Mouse (Mus musculus): ENCODE measurements at regions not wholly inside any gene's neighbourhood (a gene's known extent, or its start where the extent isn't known, plus 50 kb on each side); places are given as distances from the start of the nearest gene placed in this dataset.
"Not testable (repeated sequence)": the region's sequence is repeated elsewhere in the genome, so short reads cannot be mapped to it uniquely, and the experiment has no call there.

DNA sequence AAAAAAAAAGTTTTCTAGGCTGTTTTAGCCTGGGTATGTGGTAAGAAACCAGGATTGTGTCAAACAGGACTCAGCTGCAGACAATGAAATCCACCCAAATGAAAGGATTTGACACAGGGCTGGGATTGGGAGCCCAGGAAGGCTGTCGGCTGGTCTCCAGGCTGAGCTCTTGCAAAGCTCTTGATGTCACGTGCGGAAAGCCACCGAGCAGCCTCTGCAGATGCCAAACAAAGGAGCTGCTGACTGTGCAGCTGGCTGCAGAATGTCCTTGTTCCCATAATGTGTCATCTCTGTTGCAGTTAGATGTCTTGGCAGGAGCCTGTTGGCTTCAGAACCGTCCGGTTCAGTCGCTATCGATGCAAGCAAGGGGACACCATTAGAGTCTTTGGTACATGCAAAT is 56.1 kb downstream of the Bbs10 start:
- no peak for DNase-seq (ENCODE audit: low read depth, low spot score)

DNA sequence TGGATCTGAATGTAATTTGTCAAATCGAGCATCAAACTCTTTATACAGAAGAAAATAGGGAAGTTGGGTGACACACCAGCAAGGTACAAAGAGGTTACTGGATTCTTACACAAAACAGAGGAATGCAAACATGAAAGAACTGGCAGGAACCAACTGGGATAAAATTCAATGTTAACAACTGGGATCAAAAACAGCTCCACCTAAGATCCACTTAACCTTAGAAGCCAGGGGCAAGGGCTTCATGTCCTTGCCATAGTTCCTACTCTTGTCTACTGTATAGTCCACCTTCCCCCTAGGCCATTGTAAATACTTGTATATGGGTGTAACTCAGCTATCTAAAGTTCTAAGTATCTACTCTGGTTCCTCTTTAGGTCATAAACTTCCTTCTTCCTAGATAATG is 59.9 kb downstream of the Bbs10 start:
- not testable (repeated sequence) for DNase-seq (ENCODE audit: low read depth, low spot score)

DNA sequence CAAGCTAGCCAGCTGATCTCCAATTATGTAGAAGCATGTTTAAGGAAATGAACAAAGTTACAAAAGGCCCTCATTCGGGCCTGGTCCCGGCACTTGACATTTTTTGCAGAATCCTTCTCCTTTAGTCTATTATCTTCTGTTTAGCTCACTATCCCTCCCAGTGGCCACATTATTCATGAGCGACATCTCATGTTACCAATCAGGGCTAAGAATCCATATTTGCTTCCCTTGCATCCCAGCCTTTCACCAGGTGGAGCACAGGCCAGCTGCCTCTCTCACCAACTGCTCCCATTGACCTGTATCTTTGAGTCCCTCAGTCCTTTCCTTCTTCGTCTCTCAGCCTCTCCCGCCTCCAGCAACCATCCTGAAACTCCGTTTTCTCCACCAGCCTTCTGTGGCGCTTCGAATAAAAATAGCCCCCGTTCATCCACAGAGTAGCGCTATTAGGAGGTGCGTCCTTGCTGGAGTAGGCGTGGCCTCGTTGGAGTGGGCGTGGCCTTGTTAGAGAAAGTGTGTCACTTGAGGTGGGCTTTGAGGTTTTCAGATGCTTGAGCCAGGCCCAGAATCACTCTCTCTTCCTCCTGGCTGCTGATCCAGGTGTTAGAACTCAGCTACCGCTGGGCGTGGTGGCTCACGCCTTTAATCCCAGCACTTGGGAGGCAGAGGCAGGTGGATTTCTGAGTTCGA is 63.4 kb downstream of the Bbs10 start:
- no peak for DNase-seq (ENCODE audit: low read depth, low spot score)

DNA sequence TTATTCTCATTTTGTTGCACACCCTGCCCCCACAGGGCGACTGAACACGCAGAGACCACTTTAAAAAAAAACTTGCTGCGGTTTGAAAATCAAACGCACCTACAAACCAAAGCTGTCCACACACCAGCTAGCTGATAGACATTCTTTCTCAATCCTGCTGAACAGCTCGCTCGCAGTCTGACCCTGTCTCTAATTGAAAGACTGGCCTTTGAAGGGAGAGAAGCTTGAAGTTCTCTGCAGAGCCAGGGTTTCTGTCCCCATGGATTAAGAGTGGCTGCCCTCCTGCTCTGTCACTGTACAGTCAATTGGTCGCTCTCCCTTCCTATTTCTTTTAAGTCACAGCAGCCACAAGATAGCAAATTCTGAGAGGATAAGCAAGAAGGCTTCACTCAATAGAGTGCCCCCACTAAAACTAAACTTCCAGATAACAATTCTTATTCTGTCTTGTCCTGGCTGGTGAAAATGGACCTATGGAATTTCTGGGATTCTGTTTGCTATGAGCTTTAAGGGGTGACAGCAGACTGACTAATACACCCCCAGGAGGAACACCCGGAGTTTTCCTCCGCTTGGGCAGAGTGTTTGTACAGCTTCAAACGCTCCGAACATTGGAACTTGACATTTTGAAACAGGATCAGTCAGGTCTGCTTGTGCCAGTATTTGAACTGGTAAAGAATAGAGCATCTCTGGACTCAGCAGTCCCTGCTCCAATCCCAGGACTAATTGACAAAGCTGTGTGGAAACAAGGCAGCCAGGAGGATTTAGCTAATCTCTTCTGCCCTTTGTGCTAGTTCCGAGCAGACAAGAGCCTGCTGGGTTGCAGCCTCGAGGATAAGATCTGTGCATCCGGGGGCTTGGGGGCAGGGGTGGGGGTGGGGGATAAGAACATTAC is 65.5 kb downstream of the Bbs10 start:
- DNase-seq (ENCODE audit: low read depth, low spot score) = peak; percentile 57

DNA sequence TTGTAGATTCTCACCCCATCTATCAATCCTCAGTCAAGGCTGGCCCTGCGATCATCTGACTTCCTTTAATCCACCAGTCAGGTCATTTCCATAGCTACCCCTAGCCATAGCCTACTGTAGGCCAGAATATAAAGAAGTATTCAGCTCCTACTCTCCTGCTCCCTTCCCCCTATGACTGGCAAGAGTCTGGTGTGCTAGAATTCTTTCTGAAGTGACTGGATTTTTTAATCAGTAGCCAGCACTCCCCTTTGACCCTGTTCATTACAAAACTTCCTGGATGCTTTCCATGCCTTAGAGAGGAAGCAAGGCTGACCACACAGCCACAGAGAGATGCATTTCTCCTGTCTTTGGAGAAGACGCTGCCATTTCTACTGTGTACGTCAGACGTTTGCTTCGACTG is 66.5 kb downstream of the Bbs10 start:
- DNase-seq (ENCODE audit: low read depth, low spot score) = no peak

DNA sequence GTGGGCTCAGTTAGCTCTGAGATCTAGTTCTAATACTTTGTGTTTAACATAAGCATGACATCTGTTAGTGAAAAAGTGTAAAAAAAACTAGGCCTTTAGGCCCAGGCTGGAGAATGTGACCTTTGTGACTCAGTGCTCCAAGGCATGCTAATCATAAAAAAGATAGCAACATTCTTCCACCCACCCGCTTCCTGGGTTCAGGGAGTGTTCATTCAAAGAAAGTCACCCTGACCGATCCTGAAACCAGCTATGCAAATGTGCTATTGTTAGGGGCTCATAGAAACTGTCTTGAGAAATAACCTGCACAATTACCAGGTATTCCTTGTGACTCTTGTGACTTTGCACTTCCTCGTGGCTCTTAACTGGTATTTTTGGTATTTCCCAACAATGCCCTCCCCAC is 70.6 kb downstream of the Bbs10 start:
- DNase-seq (ENCODE audit: low read depth, low spot score) = not testable (repeated sequence)

DNA sequence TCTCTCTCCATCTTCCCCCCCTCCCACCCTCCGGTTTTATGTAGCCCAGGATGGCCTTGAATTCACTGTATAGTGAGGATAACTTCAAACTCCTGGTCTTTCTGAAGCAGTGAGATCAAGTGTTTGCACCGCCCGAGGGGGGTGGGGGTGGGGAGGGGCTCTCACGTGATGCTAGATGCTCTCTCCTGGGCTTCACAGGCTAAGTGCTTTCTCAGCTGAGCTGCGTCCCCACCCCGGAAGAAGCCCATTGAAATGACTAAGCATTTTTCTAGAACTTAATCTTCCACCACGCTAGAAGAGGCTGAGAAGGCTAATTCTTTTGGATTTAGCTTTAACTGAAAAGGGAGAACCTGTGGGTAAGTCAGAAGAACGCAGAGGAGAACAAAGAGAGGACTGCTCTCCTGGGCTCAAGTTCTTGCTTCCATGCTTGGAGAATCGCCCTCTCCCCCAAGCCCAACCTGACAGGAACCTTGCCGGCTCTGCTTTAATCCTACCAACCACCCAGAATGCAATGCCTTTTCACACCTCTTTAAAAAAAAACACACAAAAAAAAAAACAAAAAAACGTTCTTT is 79.7 kb downstream of the Bbs10 start:
- no peak for DNase-seq (ENCODE audit: low read depth, low spot score)

DNA sequence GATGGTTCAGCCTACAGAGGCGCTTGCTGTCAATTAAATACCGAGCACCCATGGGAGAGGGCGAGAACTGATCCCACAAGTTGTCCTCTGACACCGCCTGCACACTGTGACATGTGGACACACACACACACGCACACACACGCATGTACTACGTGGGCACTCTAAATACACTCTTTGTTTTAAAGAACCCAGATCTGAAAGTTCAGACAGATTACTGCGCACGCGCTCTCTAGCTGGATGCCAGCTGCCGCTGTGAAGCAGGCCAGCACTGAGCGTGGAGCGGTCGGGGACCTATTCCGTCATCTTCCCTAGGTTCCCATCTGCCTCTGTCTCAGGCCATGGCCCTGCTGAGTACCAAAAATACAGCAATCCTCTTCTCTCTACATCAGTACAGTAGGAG is 83.2 kb downstream of the Bbs10 start:
- no peak for DNase-seq (ENCODE audit: low read depth, low spot score)

DNA sequence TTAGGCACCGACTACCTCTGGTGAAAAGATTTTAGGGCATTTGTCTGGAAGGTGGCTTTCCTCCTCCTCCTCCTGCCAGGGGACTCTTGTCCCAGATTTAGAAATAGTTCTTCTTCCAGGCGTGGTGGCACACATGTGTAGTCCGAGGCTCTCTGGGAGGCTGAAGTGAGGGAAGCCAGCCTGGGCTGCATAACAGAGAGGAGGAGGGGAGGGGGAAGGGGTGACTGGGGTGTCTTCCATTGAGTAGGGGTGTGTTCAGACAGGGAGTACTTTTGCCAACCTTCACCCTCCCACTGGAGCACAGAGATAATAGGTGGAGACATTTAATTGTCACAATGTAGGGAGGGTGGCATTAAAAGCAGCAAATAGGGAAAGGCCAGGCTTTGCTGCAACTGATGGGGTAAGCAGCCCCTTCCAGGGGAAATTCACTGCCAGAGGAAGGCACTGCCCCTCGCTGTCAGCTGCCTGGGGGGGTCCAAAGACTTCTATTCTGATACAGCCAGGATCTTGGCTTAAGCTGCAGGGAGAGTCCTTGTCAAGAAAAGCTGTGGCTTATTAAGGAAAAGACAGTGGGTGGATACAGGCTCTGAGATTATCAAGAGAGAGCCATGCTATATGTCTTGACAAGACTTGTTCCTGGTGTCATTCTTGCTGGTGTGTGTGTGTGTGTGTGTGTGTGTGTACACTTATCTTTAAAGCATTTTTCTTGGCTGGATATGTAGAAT is 83.9 kb downstream of the Bbs10 start:
- no peak for DNase-seq (ENCODE audit: low read depth, low spot score)

DNA sequence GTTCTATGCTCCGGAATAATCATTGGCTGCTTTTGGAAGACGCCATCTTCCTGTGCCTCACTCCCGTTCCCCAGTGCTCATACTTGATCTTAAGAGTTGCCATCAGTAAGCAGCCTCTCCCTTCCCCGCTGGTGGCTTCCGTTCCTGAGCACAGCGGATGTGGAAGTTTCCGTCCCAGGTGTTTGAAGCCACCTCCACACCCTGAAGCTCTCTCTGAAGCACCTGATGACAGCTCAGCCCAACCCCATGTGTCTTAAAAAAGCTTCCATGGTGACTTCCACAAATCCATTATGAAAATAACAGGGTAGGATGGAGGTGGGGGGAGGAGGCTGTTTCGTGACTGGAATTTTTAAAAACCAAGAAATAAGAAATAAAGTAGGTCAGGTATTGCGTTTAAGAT is 87.1 kb downstream of the Bbs10 start:
- DNase-seq (ENCODE audit: low read depth, low spot score) = no peak

DNA sequence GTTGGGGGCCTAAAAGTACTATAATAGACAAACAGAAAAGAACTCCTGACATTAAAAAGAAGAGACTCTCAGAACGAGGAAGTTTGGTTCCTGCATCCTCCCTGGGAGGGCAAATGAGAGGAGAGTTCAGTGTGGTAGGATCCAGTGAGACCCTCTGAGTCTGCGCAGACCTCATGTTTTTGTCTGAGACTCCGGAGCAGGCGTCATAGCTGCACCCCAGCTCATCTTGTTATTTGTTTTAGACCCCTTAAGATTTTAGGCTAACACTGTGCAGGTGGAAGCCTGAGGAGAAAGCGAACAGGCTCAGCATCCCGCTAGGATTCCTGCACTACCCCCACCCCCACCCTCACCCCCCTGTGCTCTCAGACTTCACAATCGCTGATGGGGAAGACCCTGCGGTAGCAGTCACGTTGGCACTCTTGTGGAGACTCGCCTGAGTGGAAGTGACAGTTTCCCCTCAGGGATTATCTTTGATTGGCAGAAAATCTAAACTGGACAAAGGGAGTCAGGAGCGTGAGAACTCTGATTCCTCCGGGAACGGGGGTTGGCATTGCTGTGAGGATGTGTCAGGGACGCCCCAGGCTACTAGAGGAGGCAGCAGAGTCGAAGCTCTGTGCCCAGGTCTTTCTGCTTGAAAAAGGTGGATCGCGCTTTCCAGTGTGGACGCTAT is 85.0 kb upstream of the Nap1l1 start:
- no peak for DNase-seq (ENCODE audit: low read depth, low spot score)

DNA sequence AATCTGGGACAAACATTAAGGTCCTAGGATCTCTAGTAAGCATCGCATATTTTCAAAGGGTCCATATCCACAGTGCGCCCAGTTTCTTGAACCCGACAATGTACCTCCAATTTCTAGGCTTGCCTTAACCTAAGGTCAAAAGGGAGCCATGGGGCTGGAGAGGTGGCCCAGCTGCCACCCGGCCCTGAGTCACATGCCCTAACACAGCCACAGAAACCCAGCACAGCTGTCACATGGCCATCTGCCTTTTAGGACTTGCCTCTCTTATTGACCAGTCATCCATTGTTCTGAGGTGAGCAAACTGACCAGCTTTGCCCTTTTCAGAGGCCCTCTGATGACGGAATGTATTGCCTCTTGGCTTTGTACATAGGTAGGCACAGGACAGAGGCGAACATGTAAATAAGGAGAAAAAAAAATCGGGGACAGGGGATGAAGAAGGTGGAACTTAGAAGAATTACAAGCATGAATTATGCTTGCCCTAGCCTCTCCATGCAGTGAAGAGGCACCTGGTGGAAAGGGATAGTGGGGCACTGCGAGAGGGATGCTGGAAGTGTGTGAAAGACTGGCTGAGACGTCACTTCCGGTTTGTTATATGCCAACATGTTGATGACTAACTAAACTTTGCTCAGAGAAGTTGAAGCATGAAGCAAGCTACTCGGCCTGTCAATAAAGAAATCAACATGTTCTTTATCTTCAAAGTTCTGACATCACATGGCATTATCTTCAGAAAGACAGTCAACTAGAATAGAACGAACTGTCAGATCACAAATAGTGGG is 84.3 kb upstream of the Nap1l1 start:
- DNase-seq (ENCODE audit: low read depth, low spot score) = no peak

DNA sequence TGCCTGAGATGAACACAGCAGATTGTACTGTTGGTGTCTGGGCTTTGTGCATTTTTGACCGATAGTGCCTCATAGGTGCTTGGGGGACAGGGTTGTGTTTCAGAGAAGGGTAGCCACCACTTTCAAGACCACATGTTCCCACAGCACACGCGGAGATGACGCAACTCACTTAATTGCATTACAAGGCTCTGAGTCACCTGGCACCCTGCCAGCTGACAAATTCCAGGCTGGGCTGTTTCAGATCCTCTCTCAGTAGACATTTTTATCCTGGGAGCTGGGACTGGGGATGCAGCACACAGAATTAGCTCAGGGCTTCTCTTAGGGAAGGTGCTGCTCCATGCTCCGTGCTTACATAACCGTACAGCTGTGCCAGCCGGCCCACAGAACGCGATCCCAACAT is 83.1 kb upstream of the Nap1l1 start:
- no peak for DNase-seq (ENCODE audit: low read depth, low spot score)

DNA sequence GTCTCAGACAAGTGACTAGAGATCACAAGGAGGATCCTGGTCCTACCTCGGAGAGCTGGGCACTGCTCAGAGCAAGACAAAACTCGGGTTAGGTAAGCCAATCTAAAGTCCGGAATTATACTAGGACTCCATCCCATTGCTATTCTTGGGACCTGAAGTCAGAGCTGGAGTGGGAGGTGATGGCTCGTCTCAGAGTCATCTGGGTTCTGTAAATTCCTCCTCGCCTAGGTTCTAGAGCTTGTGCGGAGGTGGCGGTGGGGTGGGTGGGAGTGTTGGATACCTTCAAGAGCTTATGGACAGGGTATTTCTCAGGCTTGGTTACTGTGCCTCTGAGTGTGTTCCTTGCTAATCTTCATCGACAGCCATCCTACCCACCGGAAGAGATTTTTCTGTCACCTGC is 78.6 kb upstream of the Nap1l1 start:
- DNase-seq (ENCODE audit: low read depth, low spot score) = no peak

DNA sequence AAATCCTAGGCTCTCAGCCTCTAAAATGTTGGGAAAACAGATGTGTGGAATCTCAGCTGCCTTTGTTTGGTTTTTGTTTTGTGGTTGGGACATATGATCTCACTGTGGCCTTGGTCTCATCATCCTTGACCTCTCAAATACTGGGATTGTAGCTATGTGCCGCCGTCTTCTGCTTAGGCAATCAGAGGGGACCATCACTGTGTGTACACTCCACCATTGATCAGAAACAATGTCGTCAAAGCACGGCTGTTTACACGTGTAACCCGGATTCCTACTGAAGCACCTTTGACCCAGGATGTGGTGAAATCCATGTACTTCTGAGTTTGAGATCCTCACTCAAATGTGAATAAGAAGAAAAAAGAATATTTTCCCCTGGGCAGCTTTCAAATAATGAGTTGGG is 68.0 kb upstream of the Nap1l1 start:
- DNase-seq (ENCODE audit: low read depth, low spot score) = no peak

DNA sequence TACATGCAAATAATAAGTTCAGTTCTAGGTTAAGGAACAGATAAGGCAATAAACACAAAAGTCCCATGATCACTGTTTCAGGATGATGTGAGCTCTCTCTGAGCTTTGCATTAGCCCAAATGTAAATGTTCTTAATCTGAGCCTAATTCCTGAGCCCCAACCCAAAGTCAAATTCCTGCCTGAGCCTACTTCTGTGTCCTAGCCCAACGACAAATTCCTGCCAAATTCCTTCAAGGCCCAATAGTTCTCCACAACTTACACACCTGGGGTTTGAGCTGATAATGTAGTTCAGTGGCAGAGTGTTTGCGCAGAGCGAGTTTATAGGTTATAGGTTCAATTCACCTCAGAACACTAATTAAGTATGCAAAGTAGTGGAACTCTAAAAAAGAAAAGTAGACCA is 64.1 kb upstream of the Nap1l1 start:
- DNase-seq (ENCODE audit: low read depth, low spot score) = no peak

DNA sequence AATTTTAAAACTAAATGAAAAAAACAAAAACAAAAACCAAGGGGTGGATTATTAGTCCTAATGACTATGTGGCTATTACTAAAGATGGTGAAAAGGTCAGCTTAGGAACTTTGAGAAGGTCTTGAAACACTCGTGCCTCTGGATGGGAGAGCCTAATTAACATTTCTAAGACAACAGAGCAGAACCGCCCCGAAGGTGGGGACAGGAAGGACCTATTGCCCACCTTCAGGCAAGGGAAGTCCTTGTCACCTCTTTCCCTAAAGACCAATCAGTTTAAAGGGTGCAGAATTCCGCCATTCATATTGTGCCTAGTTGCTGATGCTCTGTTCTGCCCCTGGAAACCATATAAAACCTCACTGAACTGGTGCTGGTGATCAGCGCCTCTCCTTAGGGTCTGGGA is 63.5 kb upstream of the Nap1l1 start:
- DNase-seq (ENCODE audit: low read depth, low spot score) = no peak

DNA sequence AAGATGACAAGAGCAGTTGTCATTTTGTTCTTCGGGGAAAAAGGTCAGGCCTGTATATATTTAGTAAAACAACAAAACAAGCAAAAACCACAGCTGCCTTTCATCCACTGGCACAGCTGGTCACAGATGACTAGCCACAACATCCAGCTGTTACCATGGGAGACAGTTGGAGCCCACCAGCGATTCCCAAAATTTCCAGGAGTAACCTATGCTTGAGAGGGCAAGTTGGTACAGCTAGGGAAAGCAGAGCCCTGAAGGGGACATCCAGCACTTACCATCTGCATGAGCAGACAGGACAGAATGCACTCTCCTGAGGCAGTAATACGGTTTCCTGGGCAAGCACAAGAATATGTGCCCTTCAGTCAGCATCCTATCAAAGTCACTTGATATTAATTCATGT is 62.9 kb upstream of the Nap1l1 start:
- DNase-seq (ENCODE audit: low read depth, low spot score) = no peak

DNA sequence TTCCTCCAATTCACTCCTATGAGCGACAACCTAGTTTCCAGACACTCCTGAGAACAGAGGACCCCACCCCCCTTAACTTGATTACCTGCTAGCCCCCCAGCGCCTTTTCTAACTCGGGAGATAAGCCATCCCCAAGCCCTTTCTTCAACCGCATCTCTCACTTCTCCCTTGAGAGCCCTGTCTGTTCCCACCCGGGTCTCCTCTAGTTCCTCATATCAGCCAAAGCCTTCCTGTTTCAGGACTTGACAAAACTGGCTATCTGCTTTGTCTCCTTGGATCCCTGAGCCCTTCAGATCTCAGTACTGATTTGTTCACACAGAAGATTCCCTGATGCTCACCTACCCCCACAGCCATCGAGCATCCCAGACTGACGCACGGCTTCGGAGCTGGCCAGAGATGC is 61.5 kb upstream of the Nap1l1 start:
- no peak for DNase-seq (ENCODE audit: low read depth, low spot score)

DNA sequence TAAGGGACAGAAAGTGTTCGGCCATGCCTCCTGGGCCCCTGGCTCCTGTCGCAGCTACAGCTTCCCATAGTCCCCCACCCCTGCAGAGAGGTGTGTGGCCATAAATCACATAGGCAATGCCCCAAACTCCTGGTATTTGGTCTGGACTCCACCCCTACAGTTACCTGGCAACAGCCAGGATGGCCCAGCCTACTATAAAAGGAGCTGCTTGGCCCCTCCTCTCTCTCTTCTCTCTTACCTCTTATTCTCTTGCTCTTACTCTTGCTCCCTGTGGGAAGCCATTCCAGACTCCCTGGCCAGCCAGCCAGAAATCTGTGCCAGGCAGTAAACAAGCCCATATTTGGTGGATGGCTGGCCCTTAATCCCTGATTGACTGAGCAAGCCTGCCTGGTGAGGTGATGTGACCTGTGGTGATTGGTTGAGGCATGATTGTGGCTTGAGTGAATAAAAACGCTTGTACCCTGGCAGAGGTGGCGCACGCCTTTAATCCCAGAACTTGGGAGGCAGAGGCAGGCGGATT is 56.4 kb upstream of the Nap1l1 start:
- DNase-seq (ENCODE audit: low read depth, low spot score) = no peak
